Mouse (Mus musculus) spleen, adult 2 months (tissue): ENCODE data around the gene Odf4.

Experiments
- CTCF ChIP-seq: fragments of 200-500 bp; IDR thresholded peaks from 2 replicates; pipeline ENCODE4 v1.5.1; 2011; ENCODE audit warnings: mild to moderate bottlenecking, inconsistent platforms; ENCODE audit not compliant: insufficient read depth, insufficient read length, insufficient replicate concordance; ENCODE audit errors: extremely low read depth
- POLR2A ChIP-seq: fragments of 200-500 bp; IDR thresholded peaks from 2 replicates; pipeline ENCODE4 v1.6.1; 2011; ENCODE audit warnings: low read depth, low read length, inconsistent platforms

DNA sequence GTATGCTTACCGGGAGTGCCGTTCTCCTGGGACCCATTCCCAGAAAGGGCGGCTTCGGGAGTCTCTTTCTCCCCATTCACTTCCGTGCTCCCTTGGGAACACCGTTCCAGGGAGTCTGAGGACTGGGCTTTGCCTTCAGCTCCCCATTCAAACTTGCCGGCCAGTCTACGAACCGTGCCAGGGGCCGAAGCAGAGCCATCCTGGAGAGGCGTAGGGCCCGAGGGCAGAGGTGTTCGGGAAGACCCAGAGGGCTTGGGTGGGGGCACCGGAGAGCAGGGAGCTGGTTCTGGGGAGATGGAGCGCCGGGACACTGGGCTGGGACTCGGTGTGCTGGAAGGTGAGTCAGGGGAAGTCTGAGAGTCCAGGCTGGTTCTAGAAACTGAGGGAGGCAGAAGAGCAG lies 27.5 kb upstream of the Odf4 start:
- TF ChIP-seq CTCF (no peak), POLR2A (no peak)
